Mouse (Mus musculus): ENCODE results near the gene Sds. TPM values are rescaled to one million over a fixed set of nuclear protein-coding genes. Genes with fewer than 3 reads are reported as not detected.
A peak's percentile ranks its signal among the peaks of the same experiment; 100 is the strongest.

The Sds gene
- total RNA-seq, 2 experiments from 2014 or later, result not detected

DNA sequence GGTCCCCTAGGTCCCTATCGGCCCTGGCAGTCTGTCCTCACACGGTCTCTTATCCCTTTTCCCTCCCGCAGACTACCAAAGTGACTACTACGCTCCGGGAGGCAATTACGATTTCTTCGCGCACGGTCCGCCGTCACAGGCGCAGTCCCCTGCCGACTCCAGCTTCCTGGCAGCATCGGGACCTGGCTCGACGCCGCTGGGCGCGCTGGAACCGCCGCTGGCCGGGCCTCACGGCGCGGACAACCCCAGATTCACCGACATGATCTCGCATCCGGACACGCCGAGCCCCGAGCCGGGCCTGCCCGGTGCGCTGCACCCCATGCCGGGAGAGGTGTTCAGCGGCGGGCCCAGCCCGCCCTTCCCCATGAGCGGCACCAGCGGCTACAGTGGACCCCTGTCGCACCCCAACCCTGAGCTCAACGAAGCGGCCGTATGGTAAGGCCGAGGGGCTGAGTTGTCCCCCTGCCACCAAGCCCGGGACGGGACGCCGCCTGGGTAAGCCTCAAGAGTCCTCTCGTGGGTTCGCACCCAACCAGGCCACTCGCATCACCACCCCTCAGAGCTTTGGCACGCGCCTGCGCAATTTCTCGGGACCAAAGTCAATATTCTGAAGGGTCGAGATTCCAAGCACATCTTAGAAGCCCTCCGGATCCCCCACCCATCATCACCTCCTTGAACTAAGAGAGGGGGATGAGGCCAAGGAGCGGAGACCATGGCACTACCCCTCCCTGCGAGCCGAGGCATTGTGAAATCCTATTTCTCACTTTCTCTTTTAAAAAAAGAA lies 36.2 kb upstream of the Sds start:
- no peak for DNase-seq

GRCm38 (mm10) chr5:120440733-120441132 lies 35.6 kb upstream of the Sds start:
- peak; percentile 95 for DNase-seq

- no peak for DNase-seq
Measured at GRCm38 (mm10) chr5:120447305-120447704, 29.0 kb upstream of the Sds start.

DNA sequence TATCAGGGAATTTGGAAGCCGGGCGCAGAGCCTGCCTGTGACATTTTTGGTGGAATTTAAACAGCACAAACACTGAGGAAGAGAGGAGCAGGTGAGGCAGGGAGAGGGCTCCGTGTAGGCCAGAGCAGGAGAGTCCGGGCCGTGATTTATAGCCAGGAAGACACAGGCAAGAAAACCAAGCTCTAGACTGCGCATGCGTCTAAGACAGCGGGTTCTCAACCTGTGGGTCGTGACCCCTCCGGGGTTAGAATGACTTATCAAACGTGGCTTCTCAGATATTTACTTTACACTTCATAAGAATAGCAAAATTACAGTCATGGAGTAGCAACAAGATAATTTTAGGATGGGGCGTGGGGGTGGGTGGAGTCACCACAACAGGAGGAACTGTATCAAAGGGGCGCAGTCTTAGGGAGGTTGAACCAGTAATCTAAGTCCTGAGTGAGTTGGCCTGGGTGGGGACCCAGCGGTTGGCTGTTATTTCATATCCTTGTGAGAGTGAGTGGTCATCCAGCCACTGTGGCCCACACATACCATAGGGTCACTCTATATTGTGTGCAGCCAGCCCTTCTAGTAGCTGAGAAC lies 21.5 kb upstream of the Sds start:
- DNase-seq, result no peak

GRCm38 (mm10) chr5:120456253-120456652 lies 20.1 kb upstream of the Sds start:
- no peak for DNase-seq

DNA sequence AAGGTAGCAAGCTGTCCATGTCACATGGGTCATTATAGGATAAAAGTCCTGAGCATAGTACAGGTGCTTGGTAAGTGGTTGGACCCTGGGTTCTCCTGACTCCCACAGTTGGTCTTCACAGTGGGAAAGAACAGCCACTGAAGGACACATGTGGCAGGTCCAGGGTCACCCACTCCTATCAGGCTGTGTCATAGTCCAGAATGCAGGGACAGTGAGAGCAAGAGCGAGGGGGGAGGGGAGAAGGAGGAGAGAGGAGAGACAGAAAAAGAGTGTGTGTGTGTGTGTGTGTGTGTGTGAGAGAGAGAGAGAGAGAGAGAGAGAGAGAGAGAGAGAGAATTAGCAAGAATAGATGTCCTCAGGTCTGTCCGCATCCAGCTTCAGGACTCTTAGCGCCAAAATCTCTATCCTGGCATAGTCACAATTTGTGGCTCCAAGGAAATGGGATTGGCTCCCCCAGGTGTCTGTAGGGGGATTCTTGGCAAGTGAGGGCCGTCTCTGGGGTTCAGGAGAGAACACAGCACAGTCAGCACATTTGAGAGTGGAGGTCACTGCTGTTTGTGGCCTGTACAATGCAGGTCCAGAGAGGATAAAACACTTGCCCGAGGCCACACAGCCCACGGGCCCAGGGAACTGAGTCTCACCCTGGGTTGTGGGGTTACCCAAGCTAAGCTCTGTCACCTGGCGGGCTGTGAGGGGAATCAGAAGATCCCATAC lies 19.3 kb upstream of the Sds start:
- no peak for DNase-seq

- DNase-seq, result peak; percentile 68
Measured at GRCm38 (mm10) chr5:120457628-120458027, 18.7 kb upstream of the Sds start.

DNA sequence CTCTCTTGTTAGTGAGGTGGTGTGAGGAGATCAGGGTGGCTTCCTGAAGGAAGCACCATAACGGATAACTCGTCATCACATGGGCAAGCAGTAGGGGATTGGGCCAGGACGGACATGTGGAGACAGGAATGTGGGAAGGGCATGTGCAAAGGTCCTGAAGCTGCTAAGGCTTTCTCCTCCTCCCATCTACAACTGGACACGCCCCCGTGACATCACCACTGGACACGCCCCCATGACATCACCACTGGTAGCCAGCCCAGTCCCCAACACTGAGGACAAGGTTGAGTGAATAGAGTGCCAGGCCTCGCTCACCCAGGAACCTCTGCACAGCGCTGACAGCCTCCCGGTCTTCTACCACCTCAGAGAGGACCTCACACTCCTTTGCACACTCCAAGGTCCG lies 17.2 kb upstream of the Sds start:
- DNase-seq, result no peak

DNA sequence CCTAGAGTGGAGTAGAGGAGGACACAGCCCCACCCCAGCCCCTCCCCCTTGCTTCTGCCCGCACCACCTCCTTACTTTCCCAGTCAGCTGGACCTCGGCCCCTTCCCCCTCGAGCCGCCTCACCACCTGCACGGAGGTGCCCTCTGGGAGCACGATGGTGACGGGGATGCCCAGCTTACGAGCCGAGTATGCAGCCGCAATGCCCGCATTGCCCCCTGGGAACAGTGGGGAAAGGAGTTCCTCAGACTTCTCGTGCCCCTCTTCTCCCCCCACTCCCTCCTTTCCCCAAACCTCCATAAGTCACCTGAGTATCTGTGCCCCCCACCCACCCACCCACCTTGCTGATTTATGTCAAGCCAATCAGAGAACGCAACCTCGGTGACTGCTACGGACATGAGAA lies 14.4 kb upstream of the Sds start:
- no peak for DNase-seq

GRCm38 (mm10) chr5:120464321-120464720 lies 12.0 kb upstream of the Sds start:
- no peak for DNase-seq

GRCm38 (mm10) chr5:120465062-120465461 lies 11.3 kb upstream of the Sds start:
- peak; percentile 47 for DNase-seq

- DNase-seq, result no peak
Measured at GRCm38 (mm10) chr5:120465860-120466259, 10.5 kb upstream of the Sds start.

DNA sequence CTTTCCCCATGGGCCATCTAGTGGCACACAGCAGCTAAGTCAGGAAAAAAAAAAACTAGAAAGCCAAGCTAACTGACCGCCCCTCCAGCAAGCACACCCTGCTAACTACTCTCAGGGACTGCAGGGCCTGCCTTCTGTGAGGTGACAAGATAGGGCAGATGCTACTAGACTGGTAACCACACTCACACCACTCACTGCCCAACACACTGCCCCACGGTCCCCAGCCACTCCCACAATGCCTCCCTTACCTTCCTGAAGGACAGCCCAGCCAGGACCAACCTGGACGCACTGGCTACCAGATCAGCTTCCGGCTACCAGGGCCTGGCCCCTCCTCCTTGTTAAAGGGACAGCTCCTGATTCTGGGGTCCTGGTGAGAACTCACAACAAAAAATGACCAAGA lies 9.3 kb upstream of the Sds start:
- no peak for DNase-seq

GRCm38 (mm10) chr5:120468336-120468735 lies 8.0 kb upstream of the Sds start:
- no peak for DNase-seq

GRCm38 (mm10) chr5:120468830-120469229 lies 7.5 kb upstream of the Sds start:
- DNase-seq, result no peak

DNA sequence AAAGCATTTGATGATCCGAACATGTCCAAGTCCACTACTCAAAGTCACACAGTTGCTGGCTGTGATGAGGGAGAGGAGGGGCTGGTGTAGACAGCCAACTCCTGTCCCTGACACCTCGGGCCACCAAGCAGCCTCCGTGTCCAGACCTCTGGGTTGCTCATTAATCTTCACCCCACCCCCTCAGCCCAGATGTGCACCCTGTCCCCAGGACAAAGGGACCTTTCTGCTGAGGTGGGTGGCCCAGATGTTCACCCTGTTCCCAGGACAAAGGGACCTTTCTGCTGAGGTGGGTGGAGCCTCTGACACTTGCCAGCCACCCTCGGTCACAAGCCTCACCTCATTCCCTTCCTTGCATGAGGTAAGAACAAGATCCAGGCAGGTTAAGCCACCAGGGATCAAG lies 4.8 kb upstream of the Sds start:
- no peak for DNase-seq

- no peak for DNase-seq
Measured at GRCm38 (mm10) chr5:120472770-120473169, 3.6 kb upstream of the Sds start, which contains the start of gene Sdsl. Gene Sdsl, minus strand, starts transcription at chr5:120472810.

- DNase-seq, result no peak
Measured at GRCm38 (mm10) chr5:120473361-120473760, 3.0 kb upstream of the Sds start.

- DNase-seq, result no peak
Measured at GRCm38 (mm10) chr5:120475861-120476260, 465 bp upstream of the Sds start.

DNA sequence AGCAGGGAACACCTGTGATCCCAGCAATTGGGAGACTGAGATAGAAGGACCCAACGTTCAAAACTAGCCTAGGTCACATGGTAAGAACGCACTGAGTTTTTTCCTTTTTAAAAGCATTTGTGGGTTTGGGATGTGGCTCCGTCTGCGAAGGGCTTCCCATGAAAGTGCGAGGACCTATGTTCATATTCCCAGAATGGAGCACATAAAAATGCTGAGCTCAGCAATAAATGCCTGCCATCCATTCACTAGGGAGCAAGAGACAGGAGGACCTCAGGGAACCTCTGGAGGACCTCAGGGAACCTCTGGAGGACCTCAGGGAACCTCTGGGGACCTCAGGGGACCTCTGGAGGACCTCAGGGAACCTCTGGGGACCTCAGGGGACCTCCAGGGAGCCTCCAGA lies 1.7 kb downstream of the Sds start:
- DNase-seq, result no peak

- no peak for DNase-seq
Measured at GRCm38 (mm10) chr5:120479538-120479937, 3.2 kb downstream of the Sds start.

- DNase-seq, result no peak
Measured at GRCm38 (mm10) chr5:120481205-120481604, 4.9 kb downstream of the Sds start.

- no peak for DNase-seq
Measured at GRCm38 (mm10) chr5:120483399-120483798, 7.1 kb downstream of the Sds start.
